Mouse (Mus musculus): Measurements from ENCODE around the gene Serinc2.

Gene Serinc2

DNA sequence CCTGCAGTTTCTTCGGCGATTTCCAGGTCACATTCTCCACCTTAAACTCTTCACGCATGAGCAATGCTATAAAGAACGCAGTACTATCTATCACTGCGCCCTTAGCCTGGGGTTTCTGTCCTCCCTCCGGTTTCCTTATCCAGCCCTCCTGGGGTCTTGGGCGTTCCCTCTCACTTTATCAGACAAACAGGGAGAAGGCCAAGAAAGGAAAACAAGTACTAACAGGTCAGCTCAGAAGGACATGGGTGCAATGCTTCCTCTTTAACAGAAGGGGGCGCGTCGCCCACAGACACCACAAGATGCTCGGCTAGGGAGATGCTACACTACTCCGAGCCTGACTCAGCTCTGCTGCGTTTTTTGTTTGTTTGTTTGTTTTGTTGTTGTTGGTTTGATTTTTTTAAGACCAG lies 18.1 kb upstream of the Serinc2 start:
- no peak for DNase-seq (ENCODE audit: low spot score in 2 of 2)

GRCm38 (mm10) chr4:130296243-130296965 lies 17.4 kb upstream of the Serinc2 start:
- no peak for DNase-seq (ENCODE audit: low spot score in 2 of 2)

- no peak for DNase-seq (ENCODE audit: low spot score in 2 of 2)
Measured at GRCm38 (mm10) chr4:130295047-130295745, 16.2 kb upstream of the Serinc2 start.

DNA sequence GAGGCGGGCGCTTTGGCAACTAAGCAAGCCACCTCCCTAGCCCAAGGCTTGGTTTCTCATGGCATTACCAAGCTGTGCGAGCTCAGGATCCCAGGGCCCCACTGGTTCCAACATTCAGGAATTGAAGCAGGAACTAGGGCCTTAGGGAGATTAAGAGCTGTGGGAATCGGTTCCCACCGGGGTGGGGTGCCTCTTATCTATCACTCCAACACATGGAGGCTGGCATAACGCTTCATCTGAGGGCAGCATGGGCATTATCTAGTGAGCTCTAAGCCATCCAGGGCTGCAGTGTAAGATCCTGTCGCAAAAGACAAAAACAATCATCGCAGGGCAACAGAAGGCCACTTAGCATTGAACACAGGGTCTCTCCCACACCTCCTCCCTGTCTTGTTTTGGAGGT lies 15.5 kb upstream of the Serinc2 start:
- no peak for DNase-seq (ENCODE audit: low spot score in 2 of 2)

DNA sequence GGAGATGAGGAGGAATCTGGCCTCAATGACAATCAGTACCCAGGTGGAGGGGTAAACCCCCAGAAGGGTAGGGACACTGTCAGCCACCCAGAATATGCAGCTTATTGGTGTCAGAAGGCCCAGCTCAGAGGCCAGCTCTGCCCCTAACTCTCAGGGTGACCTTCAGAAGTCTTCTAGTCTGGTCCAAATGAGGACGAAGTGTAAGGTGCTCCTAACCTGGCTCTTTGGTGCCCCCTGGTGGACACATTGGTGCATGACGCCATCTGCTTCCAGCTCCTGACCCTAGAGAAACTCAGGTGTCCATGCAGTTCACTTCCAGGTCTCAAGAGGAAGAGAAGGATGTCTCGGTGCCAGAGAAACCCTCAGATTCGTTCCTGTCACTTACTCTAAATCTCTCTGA lies 13.3 kb upstream of the Serinc2 start:
- peak in 1 of 2 experiments; percentile 75 for DNase-seq (ENCODE audit: low spot score in 2 of 2)

- DNase-seq (ENCODE audit: low spot score in 2 of 2) = no peak
Measured at GRCm38 (mm10) chr4:130289824-130290223, 10.8 kb upstream of the Serinc2 start.

- no peak for DNase-seq (ENCODE audit: low spot score in 2 of 2)
Measured at GRCm38 (mm10) chr4:130286531-130286930, 7.5 kb upstream of the Serinc2 start.

- DNase-seq (ENCODE audit: low spot score in 2 of 2) = no peak
Measured at GRCm38 (mm10) chr4:130283826-130284225, 4.8 kb upstream of the Serinc2 start.

DNA sequence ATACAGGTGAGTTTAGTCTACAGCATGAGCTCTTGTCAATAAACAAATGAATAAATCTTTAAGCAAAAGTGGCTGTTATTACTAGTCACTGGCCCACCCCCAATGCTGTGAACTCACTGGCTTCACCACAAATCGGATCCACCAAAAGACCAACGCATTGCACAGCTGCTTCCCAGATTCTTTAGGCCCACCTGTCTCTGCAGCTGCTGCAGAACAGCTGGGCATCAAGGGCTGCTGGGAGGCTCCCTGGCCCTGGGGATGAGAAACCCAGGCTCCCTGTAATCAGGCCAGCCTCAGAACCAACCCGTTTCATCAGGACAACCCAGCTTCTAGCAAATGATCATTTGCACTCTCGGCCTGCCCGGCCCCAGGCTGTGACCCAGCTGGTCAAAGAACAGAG lies 3.9 kb upstream of the Serinc2 start:
- DNase-seq (ENCODE audit: low spot score in 2 of 2) = no peak

GRCm38 (mm10) chr4:130276573-130277176 lies 2.3 kb downstream of the Serinc2 start:
- no peak for DNase-seq (ENCODE audit: low spot score in 2 of 2)

DNA sequence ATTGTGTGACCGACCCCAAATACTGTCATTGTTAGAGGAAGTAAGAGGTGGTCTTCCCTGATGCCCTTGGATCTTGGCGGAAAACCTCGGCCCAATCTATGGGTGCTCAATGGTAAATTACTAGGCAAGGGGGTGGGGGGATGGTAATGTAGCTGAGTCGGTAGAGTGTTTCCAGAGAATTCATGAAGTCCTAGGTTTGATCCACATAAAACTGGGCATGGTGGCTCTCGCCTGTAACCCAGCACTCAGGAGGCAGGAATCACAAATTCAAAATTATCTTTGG lies 3.2 kb downstream of the Serinc2 start:
- DNase-seq (ENCODE audit: low spot score in 2 of 2) = no peak

GRCm38 (mm10) chr4:130275016-130275822 lies 3.8 kb downstream of the Serinc2 start:
- no peak for DNase-seq (ENCODE audit: low spot score in 2 of 2)

DNA sequence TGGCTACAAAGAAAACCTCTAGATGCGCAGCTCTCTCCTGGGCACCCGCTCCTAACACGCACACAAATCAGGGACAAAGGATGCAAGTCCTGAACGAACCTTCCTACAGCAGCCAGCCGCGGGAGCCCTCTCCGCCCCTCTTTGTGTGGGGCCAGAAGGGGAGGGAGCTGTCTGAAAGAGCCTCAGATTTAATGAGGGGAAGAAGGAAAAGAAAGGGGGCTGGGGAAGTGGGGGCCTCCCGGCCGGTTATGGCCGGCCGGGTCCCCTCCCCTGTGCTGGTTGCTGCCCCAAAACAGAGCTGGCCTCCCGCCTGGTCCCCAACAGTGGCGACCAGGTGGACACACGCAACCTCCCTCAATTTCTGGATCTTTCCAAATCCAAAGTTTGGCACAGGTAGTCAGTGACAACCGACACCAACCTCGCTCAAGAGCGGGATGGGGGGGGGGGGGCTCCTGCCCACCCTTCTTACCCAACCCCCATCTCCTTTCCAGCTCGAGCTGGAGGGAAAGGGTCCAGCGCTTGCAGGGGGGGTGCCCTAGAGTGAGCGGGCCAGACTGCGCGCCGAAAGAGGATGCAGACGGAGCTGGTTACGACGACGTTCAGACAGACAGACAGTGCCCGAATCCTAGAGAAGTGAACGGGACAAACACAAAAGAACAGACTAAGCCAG lies 4.5 kb downstream of the Serinc2 start:
- DNase-seq (ENCODE audit: low spot score in 2 of 2) = no peak

DNA sequence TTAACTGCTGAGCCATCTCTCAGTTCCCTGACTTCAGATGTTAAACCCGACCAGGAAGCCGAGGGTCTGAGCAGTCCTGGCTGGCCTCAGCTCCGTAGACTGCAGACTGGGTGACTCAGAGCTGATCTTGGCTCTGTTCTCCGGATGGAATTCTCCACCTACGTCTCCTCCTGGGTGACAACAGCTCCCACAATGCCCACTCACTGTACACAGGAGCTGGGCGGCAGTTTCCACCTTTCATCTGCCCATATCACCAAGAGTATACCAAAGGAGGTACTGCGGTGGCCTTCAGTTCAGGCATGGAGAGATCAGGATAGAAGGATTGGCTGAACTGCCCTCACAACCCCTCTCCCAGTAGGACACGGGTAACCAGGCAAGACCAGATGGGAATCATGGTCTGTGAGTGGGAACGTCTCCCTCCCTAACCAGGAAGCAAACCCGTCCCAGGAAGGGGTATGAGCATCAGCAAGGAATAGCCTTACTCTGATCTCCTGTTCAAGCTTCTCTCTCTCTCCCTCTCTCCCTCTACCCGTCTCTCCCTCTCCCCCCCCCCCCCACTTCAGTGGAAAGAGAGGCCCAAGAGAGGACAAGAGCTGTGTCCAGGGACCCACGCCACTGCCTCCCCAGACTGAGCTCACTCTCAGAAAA lies 5.2 kb downstream of the Serinc2 start:
- peak; percentile 46 to 74 for DNase-seq (ENCODE audit: low spot score in 2 of 2)

DNA sequence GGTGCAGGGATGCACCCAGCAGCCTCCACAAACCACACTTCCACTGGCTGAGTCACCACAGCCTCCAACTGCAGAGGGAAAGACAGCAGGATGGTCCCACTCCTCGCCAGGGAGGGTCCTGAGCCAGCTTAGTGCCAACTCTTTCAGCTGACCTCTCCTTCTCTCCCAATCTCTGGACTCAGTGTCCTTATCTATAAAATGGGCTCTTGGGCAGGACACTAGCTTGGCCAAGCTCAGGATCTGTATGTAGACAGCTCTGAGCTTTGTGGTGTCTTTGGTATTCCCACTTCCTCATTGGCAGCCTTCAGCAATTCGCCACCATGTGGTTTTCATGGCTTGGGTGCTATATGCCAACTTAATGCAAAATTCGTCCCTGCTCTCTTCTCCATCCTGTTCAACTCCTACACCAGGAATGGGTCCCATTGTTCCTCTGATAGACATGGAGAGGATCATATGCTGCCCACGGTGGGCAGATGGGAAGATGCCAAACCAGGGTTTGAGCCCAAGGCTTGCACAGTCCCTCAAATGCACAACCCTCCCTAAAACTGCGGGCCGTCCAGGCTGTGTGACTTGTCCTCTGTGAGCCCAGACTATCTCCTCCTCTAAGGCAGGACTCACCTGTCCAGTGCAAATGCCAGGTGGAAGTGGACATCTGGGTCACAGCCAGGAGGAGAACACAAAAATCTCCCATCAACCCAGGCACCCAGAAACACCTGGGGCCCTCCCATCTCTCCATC lies 8.2 kb downstream of the Serinc2 start:
- DNase-seq (ENCODE audit: low spot score in 2 of 2) = peak; percentile 15 to 63

- peak; percentile 54 to 84 for DNase-seq (ENCODE audit: low spot score in 2 of 2)
Measured at GRCm38 (mm10) chr4:130270089-130270488, 8.9 kb downstream of the Serinc2 start.

- DNase-seq (ENCODE audit: low spot score in 2 of 2) = no peak
Measured at GRCm38 (mm10) chr4:130268736-130269135, 10.3 kb downstream of the Serinc2 start.

- no peak for DNase-seq (ENCODE audit: low spot score in 2 of 2)
Measured at GRCm38 (mm10) chr4:130267069-130267468, 11.9 kb downstream of the Serinc2 start.

DNA sequence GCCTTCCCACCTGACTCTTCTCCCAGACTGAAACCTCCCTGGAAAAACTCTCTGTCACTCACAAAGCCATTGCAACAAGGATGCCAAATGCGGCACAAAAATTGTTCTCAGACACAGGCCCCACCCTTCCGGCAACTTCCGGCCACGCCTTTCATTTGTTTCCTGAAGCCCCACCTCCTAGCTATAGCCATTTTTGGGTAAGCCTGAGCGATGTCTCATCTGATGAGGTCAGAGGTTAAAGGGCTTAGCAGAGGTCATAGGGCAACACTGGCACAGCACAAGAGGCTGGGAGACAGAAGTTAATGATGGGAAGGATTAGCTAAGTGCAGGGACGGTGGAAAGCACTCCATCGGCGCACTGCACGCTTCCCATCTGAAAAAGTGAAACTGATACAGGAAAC lies 12.4 kb downstream of the Serinc2 start:
- no peak for DNase-seq (ENCODE audit: low spot score in 2 of 2)

DNA sequence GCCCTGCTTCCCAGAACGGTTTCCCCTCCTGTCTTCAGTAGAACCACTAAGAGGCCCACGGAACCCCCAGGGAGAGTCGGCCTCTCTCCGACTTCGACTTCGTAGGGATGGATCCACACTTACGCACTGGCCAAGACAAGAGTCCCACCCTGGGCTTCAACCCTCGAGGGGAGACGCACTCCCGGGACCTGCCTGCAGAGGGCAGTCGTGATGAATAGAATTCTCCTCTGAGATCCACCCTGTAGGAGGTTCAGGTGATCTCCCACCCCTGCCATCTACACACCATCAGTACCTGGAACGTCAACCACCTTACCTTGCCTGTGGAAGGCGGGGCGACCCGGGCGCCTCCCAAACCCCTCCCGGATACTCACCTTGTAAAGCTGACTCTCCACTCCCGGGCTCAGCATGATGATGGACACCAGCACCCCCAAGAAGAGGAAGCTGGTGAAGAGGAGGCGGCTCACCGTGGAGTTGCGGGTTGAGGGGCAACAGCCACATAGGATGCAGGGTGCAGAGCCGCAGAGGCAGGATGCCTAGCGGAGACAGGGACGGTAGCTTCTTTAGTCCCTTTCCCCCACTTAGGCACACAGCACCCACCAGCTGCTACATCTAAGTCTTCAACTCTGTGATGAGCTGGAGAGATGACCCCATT lies 14.2 kb downstream of the Serinc2 start:
- peak in 1 of 2 experiments; percentile 69 for DNase-seq (ENCODE audit: low spot score in 2 of 2)
